Mouse (Mus musculus): ENCODE measurements around the gene Hoxc8. TPM values are rescaled to one million over a fixed set of nuclear protein-coding genes. Genes with fewer than 3 reads are reported as not detected.

The Hoxc8 gene
- polyA plus RNA-seq, 2 experiments: 0.04 TPM

DNA sequence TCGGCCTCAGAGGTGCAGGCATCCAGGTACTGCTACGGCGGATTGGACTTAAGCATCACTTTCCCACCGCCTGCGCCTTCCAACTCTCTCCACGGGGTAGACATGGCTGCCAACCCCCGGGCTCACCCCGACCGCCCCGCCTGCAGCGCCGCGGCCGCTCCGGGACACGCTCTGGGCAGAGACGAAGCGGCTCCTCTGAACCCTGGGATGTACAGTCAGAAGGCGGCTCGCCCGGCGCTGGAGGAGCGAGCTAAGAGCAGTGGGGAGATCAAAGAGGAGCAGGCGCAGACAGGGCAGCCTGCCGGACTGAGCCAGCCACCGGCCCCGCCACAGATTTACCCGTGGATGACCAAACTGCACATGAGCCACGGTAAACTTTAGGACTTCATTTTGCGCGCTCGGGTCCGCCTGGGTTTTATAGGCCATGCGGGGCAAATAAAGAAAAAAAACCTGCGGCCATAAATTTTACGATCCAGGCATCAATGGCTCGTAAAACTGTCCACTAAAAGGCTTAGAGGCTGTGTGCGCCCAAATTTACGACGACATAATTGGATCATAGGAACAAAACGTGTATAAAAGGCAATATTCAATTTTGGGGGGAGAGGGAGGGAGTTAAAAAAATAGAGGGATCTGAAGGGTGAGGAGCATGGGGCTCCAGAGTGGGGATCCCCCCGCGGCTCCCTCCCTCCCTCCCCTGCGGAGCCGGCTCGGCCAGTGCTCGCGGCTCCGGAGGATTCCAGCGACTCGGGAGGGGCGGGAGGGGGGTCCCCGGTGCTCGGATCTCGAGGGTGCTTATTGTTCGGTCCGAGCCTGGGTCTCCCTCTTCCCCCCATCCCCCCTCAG is 24.0 kb downstream of the Hoxc8 start:
- H3K4me2 ChIP-seq (ENCODE audit: low read depth): no peak overlapping the region
- H3K9ac ChIP-seq (replicated peaks): no peak overlapping the region
- DNase-seq (ENCODE audit: low read depth in 3 of 3, low spot score in 3 of 3): no peak
- H3K9me3 ChIP-seq (ENCODE audit: control insufficient read depth, low read length): no peaks in the 10 kb centered on the region
- no peaks in the 10 kb centered on the region for H3K4me1 ChIP-seq (replicated peaks; ENCODE audit: control insufficient read depth in 2 of 2, insufficient read depth in 2 of 2, low read length in 1 of 2)
- no peak overlapping the region for H3K4me3 ChIP-seq (ENCODE audit: insufficient read depth in 1 of 2, low read depth in 2 of 2, low read length in 2 of 2)
- no peaks in the 10 kb centered on the region for H3K36me3 ChIP-seq (replicated peaks; ENCODE audit: control insufficient read depth, insufficient read depth, low read depth)
- WGBS (ENCODE audit: insufficient replicate concordance): 2% methylated on average over 52 of the region's 57 CpGs
- ATAC-seq (ENCODE audit: insufficient read depth): no peak
- no peak for TF ChIP-seq CTCF (IDR thresholded peaks at IDR 0.05; ENCODE audit: low read depth)
- TF ChIP-seq EP300 (IDR thresholded peaks at IDR 0.05; ENCODE audit: low read depth): no peak
- H3K27ac ChIP-seq: no peak overlapping the region
- peaks cover 98% of the 10 kb centered on the region for H3K27me3 ChIP-seq (ENCODE audit: control insufficient read depth, insufficient read depth, low read length)

- H3K4me2 ChIP-seq (ENCODE audit: low read depth): no peak overlapping the region
Observed at GRCm38 (mm10) chr15:103015009-103015399, 24.6 kb downstream of the Hoxc8 start.

DNA sequence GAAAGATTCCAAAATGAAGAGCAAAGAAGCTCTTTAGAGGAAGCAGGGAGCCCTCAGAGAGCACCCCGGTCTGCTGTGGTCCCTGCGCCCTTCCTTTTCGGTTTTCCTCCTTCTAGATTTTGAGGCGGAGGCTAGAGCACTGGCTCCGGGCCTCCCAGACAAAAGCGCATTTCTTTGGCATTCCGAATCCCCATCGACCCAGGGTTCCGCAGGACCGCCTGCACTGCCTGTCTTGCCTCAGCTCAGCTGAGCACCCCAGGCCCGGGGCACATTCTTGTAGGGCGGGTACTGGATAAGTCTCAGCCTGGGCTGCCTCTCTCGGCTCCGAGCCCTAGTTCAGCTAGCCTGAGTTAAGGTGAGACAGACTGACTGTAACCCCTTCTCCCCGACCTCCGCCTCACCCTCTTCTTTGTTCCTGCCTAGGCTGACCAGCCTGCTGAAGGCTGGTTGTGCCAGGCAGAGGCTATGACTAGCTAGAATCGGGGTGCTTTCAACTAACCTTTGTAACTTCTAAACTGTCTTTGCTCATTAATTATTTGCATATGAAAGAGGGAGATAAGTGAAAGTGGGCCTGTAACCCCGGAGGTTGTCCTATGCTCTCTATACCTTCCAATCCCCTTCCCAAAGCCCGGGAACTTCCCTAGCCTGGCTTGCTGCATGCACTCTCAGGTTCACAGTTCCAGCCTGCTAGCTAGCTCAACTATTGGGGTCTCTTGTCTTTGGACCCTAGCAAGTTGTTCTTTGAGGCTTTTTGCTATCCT is 25.2 kb downstream of the Hoxc8 start:
- TF ChIP-seq EP300 (IDR thresholded peaks at IDR 0.05; ENCODE audit: low read depth) (no peak), CTCF (IDR thresholded peaks at IDR 0.05; ENCODE audit: low read depth) (no peak)

More at GRCm38 (mm10) chr15:103015009-103015399, 24.6 kb downstream of the Hoxc8 start:
- Histone ChIP-seq H3K4me1 (replicated peaks; ENCODE audit: control insufficient read depth in 2 of 2, insufficient read depth in 2 of 2, low read length in 1 of 2) (no peaks in the 10 kb centered on the region), H3K36me3 (replicated peaks; ENCODE audit: control insufficient read depth, insufficient read depth, low read depth) (no peaks in the 10 kb centered on the region), H3K4me3 (ENCODE audit: insufficient read depth in 1 of 2, low read depth in 2 of 2, low read length in 2 of 2) (no peak overlapping the region), H3K9me3 (ENCODE audit: control insufficient read depth, low read length) (no peaks in the 10 kb centered on the region), H3K27me3 (ENCODE audit: control insufficient read depth, insufficient read depth, low read length) (peaks cover 98% of the 10 kb centered on the region), H3K27ac (no peak overlapping the region), H3K9ac (replicated peaks) (no peak overlapping the region)
- ATAC-seq (ENCODE audit: insufficient read depth) (no peak), DNase-seq (ENCODE audit: low read depth in 3 of 3, low spot score in 3 of 3) (no peak)
- 4% methylated on average over 28 of the region's 28 CpGs for WGBS (ENCODE audit: insufficient replicate concordance)
- TF ChIP-seq EP300 (IDR thresholded peaks at IDR 0.05; ENCODE audit: low read depth) (no peak), CTCF (IDR thresholded peaks at IDR 0.05; ENCODE audit: low read depth) (no peak)

DNA sequence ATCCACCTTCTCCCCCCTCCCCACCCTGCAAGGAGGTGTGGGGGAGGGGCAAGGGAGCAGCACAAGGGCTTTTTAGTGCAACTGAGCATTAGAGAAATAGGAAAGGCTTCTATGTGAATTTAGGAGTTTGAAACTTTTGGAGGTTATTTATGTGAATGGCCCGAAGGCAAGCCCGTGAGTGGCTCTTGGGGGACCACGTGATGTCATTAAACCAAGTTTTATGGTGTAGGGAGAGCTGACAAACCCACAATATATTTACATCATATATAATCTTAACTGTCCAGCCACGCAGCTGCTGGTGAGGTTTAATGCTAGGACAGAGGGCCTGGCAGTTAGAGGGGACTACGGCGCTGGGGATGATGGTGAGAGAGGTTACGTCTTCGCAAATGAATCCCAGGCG is 28.2 kb downstream of the Hoxc8 start, which contains the start of gene Hoxc4:
TSS of gene Hoxc4 (plus strand) at position 299 of the 400 bp plus-strand sequence.
- no peak within 1 kb of the TSS for H3K4me3 ChIP-seq (ENCODE audit: insufficient read depth in 1 of 2, low read depth in 2 of 2, low read length in 2 of 2)
- no peak for TF ChIP-seq EP300 (IDR thresholded peaks at IDR 0.05; ENCODE audit: low read depth)
- no peak for TF ChIP-seq CTCF (IDR thresholded peaks at IDR 0.05; ENCODE audit: low read depth)
- WGBS (ENCODE audit: insufficient replicate concordance): 24% methylated on average over 9 of the region's 9 CpGs
- H3K27me3 ChIP-seq (ENCODE audit: control insufficient read depth, insufficient read depth, low read length): peaks cover 90% of the 10 kb centered on the region
- H3K36me3 ChIP-seq (replicated peaks; ENCODE audit: control insufficient read depth, insufficient read depth, low read depth): no peaks in the 10 kb centered on the region
- DNase-seq (ENCODE audit: low read depth in 3 of 3, low spot score in 3 of 3) (no peak), ATAC-seq (ENCODE audit: insufficient read depth) (no peak)
- no peak within 1 kb of the TSS for H3K27ac ChIP-seq
- no peak within 1 kb of the TSS for H3K4me2 ChIP-seq (ENCODE audit: low read depth)
- H3K4me1 ChIP-seq (replicated peaks; ENCODE audit: control insufficient read depth in 2 of 2, insufficient read depth in 2 of 2, low read length in 1 of 2): no peaks in the 10 kb centered on the region
- no peak within 1 kb of the TSS for H3K9ac ChIP-seq (replicated peaks)
- no peaks in the 10 kb centered on the region for H3K9me3 ChIP-seq (ENCODE audit: control insufficient read depth, low read length)

More for the DNA sequence above, 25.2 kb downstream of the Hoxc8 start:
- H3K9ac ChIP-seq (replicated peaks): no peak overlapping the region
- 9% methylated on average over 19 of the region's 19 CpGs for WGBS (ENCODE audit: insufficient replicate concordance)
- no peak overlapping the region for H3K4me2 ChIP-seq (ENCODE audit: low read depth)
- no peaks in the 10 kb centered on the region for H3K4me1 ChIP-seq (replicated peaks; ENCODE audit: control insufficient read depth in 2 of 2, insufficient read depth in 2 of 2, low read length in 1 of 2)
- H3K27me3 ChIP-seq (ENCODE audit: control insufficient read depth, insufficient read depth, low read length): peaks cover 97% of the 10 kb centered on the region
- no peak overlapping the region for H3K27ac ChIP-seq
- ATAC-seq (ENCODE audit: insufficient read depth) (no peak), DNase-seq (ENCODE audit: low read depth in 3 of 3, low spot score in 3 of 3) (no peak)
- H3K9me3 ChIP-seq (ENCODE audit: control insufficient read depth, low read length): no peaks in the 10 kb centered on the region
- H3K36me3 ChIP-seq (replicated peaks; ENCODE audit: control insufficient read depth, insufficient read depth, low read depth): no peaks in the 10 kb centered on the region
- H3K4me3 ChIP-seq (ENCODE audit: insufficient read depth in 1 of 2, low read depth in 2 of 2, low read length in 2 of 2): no peak overlapping the region

- TF ChIP-seq EP300 (IDR thresholded peaks at IDR 0.05; ENCODE audit: low read depth) (no peak), CTCF (IDR thresholded peaks at IDR 0.05; ENCODE audit: low read depth) (no peak)
- Histone ChIP-seq H3K4me3 (ENCODE audit: insufficient read depth in 1 of 2, low read depth in 2 of 2, low read length in 2 of 2) (no peak overlapping the region), H3K9me3 (ENCODE audit: control insufficient read depth, low read length) (no peaks in the 10 kb centered on the region), H3K4me1 (replicated peaks; ENCODE audit: control insufficient read depth in 2 of 2, insufficient read depth in 2 of 2, low read length in 1 of 2) (no peaks in the 10 kb centered on the region), H3K36me3 (replicated peaks; ENCODE audit: control insufficient read depth, insufficient read depth, low read depth) (no peaks in the 10 kb centered on the region), H3K27ac (no peak overlapping the region), H3K4me2 (ENCODE audit: low read depth) (no peak overlapping the region), H3K27me3 (ENCODE audit: control insufficient read depth, insufficient read depth, low read length) (peaks cover 85% of the 10 kb centered on the region), H3K9ac (replicated peaks) (no peak overlapping the region)
- DNase-seq (ENCODE audit: low read depth in 3 of 3, low spot score in 3 of 3): no peak
- 6% methylated on average over 8 of the region's 8 CpGs for WGBS (ENCODE audit: insufficient replicate concordance)
- ATAC-seq (ENCODE audit: insufficient read depth): no peak
Observed at GRCm38 (mm10) chr15:103020899-103021418, 30.6 kb downstream of the Hoxc8 start.
